Mouse (Mus musculus) B cell, adult 2 months (primary cell): Measurements from ENCODE around the gene Smim20.
A peak's percentile ranks its signal among the peaks of the same experiment; 100 is the strongest.

ENCODE experiments used
- DNase-seq, 2 experiments: peaks; one replicate each; pipeline ENCODE4 v3.0.0; 2022

Gene Smim20

GRCm38 (mm10) chr5:53314404-53315167 is 47.7 kb downstream of the Smim20 start:
- DNase-seq, result no peak

GRCm38 (mm10) chr5:53315829-53316228 is 48.9 kb downstream of the Smim20 start:
- DNase-seq, result peak in 1 of 2 experiments; percentile 8

GRCm38 (mm10) chr5:53317396-53317795 is 50.5 kb downstream of the Smim20 start:
- no peak for DNase-seq

DNA sequence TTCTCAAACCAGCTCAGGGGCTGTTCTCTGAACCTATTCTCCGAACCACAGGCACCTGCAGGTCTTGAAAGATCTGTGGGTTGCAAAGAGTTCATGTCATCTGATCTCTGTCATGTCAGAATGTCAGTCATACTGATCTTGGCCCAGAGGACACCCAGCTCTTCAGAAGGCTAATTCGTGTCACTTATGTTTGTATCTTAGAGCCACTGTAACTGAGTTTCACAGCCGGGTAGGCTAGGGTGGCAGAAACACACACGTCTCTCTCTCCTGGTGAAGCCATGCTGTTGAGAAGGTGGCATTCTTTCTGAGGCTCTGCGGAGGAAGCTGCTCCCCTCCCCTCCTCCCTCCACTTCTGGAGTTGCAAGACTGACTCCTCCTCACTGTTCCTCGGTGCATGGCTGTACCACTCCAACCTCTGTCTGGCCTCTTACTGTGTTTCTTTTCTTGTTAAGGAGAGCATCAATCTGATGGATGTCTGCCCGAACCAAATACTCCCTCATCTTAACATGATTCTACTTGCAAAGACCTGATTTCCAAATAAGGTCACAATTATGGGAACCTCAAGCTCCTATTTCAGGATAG is 51.1 kb downstream of the Smim20 start:
- DNase-seq, result no peak

- DNase-seq, result no peak
Measured at GRCm38 (mm10) chr5:53320331-53320730, 53.4 kb downstream of the Smim20 start.

- no peak for DNase-seq
Measured at GRCm38 (mm10) chr5:53321901-53322300, 55.0 kb downstream of the Smim20 start.

DNA sequence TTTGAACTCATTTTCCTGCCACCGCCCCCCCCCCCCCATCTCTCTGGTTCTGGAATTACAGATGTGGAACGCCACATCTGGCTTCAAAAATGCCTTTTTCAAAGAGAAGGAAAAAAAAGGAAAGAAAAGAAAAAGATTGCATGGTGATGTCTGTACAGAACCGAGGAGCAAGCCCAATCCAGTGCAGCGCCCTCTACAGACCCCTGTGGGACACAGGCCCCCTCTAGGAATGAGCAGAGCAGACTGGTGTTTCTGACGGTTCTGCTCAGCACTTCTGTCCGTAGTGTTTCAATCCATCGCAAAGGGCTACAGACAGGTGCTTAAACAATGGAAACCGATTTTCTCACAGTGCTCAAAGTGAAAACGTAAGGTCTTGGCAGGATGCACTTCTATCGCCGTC is 55.6 kb downstream of the Smim20 start:
- no peak for DNase-seq

GRCm38 (mm10) chr5:53323121-53323520 is 56.2 kb downstream of the Smim20 start:
- no peak for DNase-seq

DNA sequence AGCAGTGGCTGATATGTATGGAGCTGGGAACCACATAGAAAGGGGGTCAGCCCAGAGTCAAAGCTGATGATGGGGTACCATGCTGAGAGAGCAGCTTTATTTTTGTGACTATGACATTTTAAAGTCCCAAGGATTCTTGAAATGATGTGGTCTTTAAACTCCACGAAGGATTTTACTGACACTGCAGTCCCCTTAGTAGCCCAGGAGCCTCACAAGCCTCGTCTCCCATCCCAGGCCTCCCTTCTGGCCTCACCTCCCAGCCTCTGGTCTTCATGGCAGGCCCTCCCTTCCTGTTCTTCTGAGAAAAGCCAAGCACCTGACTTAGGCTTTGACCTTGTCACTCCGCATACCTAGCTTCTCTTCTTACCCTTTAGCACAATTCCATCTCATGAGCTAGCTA is 57.4 kb downstream of the Smim20 start:
- no peak for DNase-seq

DNA sequence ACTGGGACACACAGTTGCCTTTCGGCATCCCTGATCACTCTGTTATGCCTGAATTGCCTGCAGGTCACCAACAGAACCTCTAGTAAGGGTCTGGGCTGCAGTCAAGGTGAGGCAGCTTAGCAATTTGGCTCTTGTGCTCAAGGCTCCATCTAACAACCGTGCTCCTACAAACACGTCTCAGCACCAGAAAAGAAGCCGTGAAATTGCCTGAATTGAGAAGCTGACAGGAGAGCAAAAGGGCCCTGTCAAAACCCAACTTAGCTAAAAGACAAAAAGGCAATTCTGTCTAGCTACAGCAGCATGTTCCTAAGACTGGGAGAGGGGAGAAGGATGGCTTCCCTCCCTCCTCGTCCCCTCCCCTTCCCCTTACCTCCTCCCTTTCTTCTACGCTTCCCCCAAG is 57.9 kb downstream of the Smim20 start:
- no peak for DNase-seq

DNA sequence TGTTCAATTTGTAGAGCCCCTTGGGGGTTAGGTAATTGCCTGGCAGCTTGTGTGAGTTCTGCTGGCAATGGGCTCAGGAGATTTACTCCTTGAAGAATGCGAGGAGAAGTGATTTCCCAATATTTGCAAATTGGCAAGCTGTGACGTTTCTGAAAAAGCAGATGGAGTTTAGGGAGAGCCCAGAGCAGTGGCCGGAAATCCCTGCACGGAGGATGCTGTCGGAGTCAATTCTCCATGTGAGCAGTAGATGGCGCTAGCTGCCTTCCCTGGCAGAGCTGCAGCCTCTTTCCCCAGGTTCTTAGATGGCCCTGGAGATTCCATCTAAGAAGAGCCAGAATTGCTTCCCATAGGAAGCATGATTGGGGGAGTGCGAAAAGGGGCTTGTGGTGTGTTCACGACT is 59.1 kb downstream of the Smim20 start:
- DNase-seq, result peak; percentile 59 to 60

- no peak for DNase-seq
Measured at GRCm38 (mm10) chr5:53326491-53326890, 59.6 kb downstream of the Smim20 start.
